Mouse (Mus musculus): ENCODE data around the gene Nxph3. TPM values are rescaled to one million over a fixed set of nuclear protein-coding genes. Genes with fewer than 3 reads are reported as not detected.

Nxph3 gene
- total RNA-seq, 4 experiments from 2014 or later = 0.13 to 0.45 (median 0.30) TPM

GRCm38 (mm10) chr11:95493950-95494349 lies 20.4 kb downstream of the Nxph3 start:
- no peak for DNase-seq (ENCODE audit: low spot score in 2 of 2)

DNA sequence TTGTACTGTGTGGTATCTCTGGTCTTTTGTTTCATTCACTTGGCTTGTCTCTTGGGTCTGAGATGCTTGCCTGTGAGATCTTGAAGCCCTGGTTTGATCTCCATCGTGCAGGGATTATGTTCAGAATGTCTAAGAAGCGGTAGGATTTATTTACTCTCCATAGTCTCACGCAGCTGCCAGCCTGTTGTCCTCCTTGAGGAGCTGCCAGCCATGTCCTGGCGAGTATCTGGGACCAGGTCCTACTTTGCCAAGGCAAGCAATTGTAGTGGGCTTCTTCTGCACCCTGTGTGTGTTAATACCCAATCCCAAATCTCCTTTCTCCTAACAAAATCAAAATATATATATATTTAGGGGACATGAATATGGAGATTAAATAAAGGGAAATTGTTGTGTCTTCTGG lies 21.4 kb downstream of the Nxph3 start:
- no peak for DNase-seq (ENCODE audit: low spot score in 2 of 2)

GRCm38 (mm10) chr11:95492256-95492655 lies 22.1 kb downstream of the Nxph3 start:
- no peak for DNase-seq (ENCODE audit: low spot score in 2 of 2)

DNA sequence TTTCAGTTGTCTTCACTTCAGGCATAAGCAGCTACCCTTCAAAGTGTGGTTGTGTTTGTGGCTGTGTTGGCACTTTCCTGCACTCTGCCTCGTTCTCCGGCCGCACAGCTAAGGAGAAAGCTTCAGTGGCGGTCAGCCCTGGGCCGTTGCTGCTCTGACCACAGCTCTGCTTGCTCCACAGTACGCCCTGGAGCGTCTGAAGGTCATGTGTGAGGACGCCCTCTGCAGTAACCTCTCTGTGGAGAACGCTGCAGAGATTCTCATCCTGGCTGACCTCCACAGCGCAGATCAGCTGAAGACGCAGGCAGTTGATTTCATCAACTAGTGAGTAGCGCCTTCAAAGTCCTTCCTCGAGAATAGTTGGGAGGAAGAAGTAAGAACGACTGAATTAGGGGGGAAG lies 24.3 kb downstream of the Nxph3 start:
- DNase-seq (ENCODE audit: low spot score in 2 of 2) = no peak

- no peak for DNase-seq (ENCODE audit: low spot score in 2 of 2)
Observed at GRCm38 (mm10) chr11:95487237-95487636, 27.1 kb downstream of the Nxph3 start.

DNA sequence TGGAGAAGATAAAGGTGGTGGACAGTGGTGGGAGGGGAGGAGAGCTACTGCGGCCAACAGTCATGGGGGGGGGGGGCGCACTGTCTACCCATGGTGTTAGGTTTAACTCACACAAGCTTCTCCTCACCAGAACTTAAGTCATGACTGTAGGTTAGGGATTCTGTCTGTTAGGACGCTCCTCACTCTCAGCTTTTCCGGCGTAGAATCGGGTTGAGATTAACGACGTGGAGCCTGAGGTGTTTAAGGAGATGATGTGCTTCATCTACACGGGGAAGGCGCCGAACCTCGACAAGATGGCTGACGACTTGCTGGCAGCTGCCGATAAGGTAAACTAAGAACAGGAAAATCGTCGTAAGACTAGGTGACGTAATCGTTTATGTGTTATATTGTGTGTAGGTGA lies 28.7 kb downstream of the Nxph3 start:
- no peak for DNase-seq (ENCODE audit: low spot score in 2 of 2)

GRCm38 (mm10) chr11:95480662-95481061 lies 33.7 kb downstream of the Nxph3 start:
- DNase-seq (ENCODE audit: low spot score in 2 of 2) = no peak

DNA sequence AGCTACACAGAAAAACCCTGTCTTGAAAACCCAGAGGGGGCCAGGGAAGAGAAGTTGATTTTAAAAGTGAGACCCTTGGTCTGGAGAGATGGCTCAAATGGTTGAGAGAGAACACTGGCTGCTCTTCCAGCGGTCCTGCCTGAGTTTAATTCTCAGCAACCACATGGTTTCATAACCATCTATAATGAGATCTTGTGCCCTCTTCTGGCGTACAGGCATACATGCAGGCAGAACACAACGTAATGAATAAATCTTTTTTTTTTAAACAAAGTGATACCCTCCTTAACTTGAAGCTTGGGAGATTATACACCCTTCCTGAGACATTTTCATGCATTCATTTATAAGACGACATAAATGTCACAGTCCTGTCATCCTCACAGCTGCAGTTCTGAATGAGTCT lies 34.9 kb downstream of the Nxph3 start:
- DNase-seq (ENCODE audit: low spot score in 2 of 2) = no peak

DNA sequence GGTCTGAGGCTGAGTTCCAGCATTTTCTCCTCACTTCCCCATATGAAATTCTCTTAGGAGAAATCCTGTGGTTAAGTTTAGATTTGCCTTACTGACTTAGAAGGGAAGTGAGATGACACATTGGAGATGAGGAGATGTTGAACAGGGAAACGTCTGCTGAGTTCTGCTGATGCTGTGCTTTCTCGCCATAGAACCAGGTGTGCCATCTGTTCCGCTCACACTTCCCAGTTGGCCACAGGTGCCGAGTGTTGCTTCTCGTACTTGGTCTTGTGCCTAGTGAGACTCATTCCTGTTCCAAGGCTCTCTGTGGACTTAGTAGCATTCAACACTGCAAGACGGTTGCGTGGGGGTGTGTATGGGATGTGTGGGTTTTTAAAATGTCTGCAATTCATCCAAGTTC lies 38.0 kb downstream of the Nxph3 start:
- no peak for DNase-seq (ENCODE audit: low spot score in 2 of 2)

GRCm38 (mm10) chr11:95473456-95473855 lies 40.9 kb downstream of the Nxph3 start:
- DNase-seq (ENCODE audit: low spot score in 2 of 2) = no peak

- no peak for DNase-seq (ENCODE audit: low spot score in 2 of 2)
Observed at GRCm38 (mm10) chr11:95472942-95473341, 41.4 kb downstream of the Nxph3 start.

DNA sequence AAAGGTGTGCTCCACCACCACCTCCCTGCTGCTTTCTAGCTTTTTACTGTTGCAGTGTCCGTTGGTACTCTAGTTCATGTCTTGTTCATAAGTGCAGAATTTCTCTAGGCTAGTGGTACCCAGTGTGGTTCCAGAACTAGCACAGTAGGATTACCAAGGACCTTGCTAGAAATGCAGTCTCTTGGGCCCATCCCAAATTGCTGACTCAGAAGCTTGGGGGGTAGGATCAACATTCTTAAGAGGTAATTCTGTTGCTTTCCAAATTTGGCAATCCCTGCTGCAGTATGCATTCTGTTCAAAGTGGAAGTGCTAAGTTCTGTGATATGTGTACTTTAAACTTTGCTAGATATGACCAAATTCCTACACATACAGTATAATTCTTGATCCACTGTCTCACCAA lies 46.6 kb downstream of the Nxph3 start:
- no peak for DNase-seq (ENCODE audit: low spot score in 2 of 2)

DNA sequence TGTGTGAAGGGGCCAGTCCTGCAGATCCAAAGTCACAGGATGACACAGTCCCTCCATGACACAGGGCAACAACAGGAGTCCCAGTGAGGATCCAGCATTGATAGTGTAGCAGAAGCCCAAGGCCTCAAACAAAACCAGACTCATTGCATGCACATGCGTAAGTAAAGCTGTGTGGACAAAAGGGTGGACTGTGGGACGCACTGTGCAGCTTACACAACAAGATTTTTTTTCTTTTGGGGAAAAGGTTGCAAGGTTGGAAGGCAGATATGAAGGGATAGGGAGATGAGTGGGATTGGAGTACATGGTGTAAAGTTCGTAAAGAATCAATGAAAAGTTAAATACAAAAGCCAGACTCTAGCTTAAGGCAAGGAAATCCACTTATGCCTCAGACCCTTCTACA lies 52.2 kb downstream of the Nxph3 start:
- DNase-seq (ENCODE audit: low spot score in 2 of 2) = no peak

- DNase-seq (ENCODE audit: low spot score in 2 of 2) = no peak
Observed at GRCm38 (mm10) chr11:95460872-95461271, 53.5 kb downstream of the Nxph3 start.

Other genes with a start within 250 kb of the Nxph3 start
- gene Kat7, start 204.3 kb downstream of the Nxph3 start, total RNA-seq (2022) = 10 to 100 TPM; 19.8 to 28.9 (median 24.2) TPM
- 1 to 10 TPM; 1.4 to 2.6 (median 2.5) TPM for gene Fam117a, start 177.6 kb downstream of the Nxph3 start, total RNA-seq (2022)
- 10 to 100 TPM; 49.1 to 55.1 (median 51.9) TPM for gene Slc35b1, start 129.9 kb downstream of the Nxph3 start, total RNA-seq (2022)
- 100 to 1,000 TPM; 183 to 223 (median 204) TPM for gene Spop, start 100.5 kb downstream of the Nxph3 start, total RNA-seq (2022)
- 1 to 10 TPM in 1 of 4 experiments, under 1 TPM in 3; 0.12 to 1.0 (median 0.29) TPM for gene Ngfr, start 73.2 kb upstream of the Nxph3 start, total RNA-seq (2022)
- 100 to 1,000 TPM; 142 to 193 (median 171) TPM for gene Phb, start 152.4 kb upstream of the Nxph3 start, total RNA-seq (2022)
- gene Zfp652, start 198.1 kb upstream of the Nxph3 start, total RNA-seq (2022) = 100 to 1,000 TPM; 107 to 171 (median 133) TPM
- under 1 TPM; 0.20 to 0.54 (median 0.34) TPM for gene B130006D01Rik, start 209.0 kb upstream of the Nxph3 start, total RNA-seq (2022)

Measured in gastrocnemius, adult 8-10 months (tissue).